Mouse (Mus musculus): ENCODE measurements around the gene Pdgfb.

Pdgfb gene

GRCm38 (mm10) chr15:80034366-80034765 is 19.6 kb upstream of the Pdgfb start:
- DNase-seq (ENCODE audit: low spot score), result no peak

GRCm38 (mm10) chr15:80031133-80031532 is 16.4 kb upstream of the Pdgfb start:
- DNase-seq (ENCODE audit: low spot score), result no peak

GRCm38 (mm10) chr15:80030399-80030798 is 15.6 kb upstream of the Pdgfb start:
- no peak for DNase-seq (ENCODE audit: low spot score)

- no peak for DNase-seq (ENCODE audit: low spot score)
Measured at GRCm38 (mm10) chr15:80028862-80029261, 14.1 kb upstream of the Pdgfb start.

- DNase-seq (ENCODE audit: low spot score), result no peak
Measured at GRCm38 (mm10) chr15:80026689-80027353, 12.0 kb upstream of the Pdgfb start.

GRCm38 (mm10) chr15:80026061-80026460 is 11.3 kb upstream of the Pdgfb start:
- no peak for DNase-seq (ENCODE audit: low spot score)

GRCm38 (mm10) chr15:80025615-80026014 is 10.8 kb upstream of the Pdgfb start:
- DNase-seq (ENCODE audit: low spot score), result no peak

GRCm38 (mm10) chr15:80024331-80025313 is 9.8 kb upstream of the Pdgfb start:
- DNase-seq (ENCODE audit: low spot score), result no peak

- no peak for DNase-seq (ENCODE audit: low spot score)
Measured at GRCm38 (mm10) chr15:80020516-80020915, 5.7 kb upstream of the Pdgfb start.

GRCm38 (mm10) chr15:80019625-80020024 is 4.8 kb upstream of the Pdgfb start:
- no peak for DNase-seq (ENCODE audit: low spot score)

GRCm38 (mm10) chr15:80019220-80019619 is 4.4 kb upstream of the Pdgfb start:
- DNase-seq (ENCODE audit: low spot score), result no peak

- DNase-seq (ENCODE audit: low spot score), result no peak
Measured at GRCm38 (mm10) chr15:80016563-80017301, 2.0 kb upstream of the Pdgfb start.

GRCm38 (mm10) chr15:80015211-80015952 is 605 bp upstream of the Pdgfb start:
- DNase-seq (ENCODE audit: low spot score), result no peak

- DNase-seq (ENCODE audit: low spot score), result no peak
Measured at GRCm38 (mm10) chr15:80014031-80014320, 801 bp downstream of the Pdgfb start.

GRCm38 (mm10) chr15:80013256-80014030 is 1.3 kb downstream of the Pdgfb start:
- DNase-seq (ENCODE audit: low spot score), result no peak

- peak; percentile 64 for DNase-seq (ENCODE audit: low spot score)
Measured at GRCm38 (mm10) chr15:80012527-80013201, 2.1 kb downstream of the Pdgfb start.

GRCm38 (mm10) chr15:80011778-80012526 is 2.8 kb downstream of the Pdgfb start:
- peak; percentile 90 for DNase-seq (ENCODE audit: low spot score)

GRCm38 (mm10) chr15:80011194-80011593 is 3.6 kb downstream of the Pdgfb start:
- DNase-seq (ENCODE audit: low spot score), result peak; percentile 48

- DNase-seq (ENCODE audit: low spot score), result peak; percentile 72
Measured at GRCm38 (mm10) chr15:80010182-80010558, 4.6 kb downstream of the Pdgfb start.

Measured in layer of hippocampus, adult 11-12 months (tissue).